Mouse (Mus musculus) adrenal gland, adult 8-10 months (tissue): ENCODE data around the gene Olfr25. TPM values are rescaled to one million over a fixed set of nuclear protein-coding genes. Genes with fewer than 3 reads are reported as not detected.

Experiments used
- DNase-seq: peaks from one replicate; pipeline ENCODE4 v3.0.0; 2022
- total RNA-seq, 4 experiments: library from RNA; stranded (reverse); gene quantifications; 2 replicates each; pipeline ENCODE4 v1.2.4; 2022

Olfr25 gene
- not detected for total RNA-seq

DNA sequence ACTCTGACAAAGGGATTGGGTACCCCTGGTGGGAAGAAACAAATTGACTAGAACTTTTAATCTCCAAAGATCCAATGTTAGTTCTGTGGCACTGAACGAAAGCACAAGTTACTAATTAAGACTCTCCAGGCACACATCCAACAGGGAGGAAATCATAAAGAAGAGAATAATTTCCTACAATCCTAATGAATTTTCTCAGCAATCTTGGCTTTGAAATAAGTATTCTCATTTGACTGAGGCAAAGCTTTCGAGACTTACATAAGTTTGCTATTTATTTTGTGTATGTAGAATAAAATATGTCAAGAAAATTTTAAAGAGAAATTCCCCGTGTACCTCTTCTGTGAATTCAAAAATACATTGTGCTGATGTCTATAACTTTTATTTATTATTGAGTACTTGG lies at the start of gene Olfr25:
TSS of gene Olfr25 (plus strand) at position 301 of the 400 bp plus-strand sequence.
- DNase-seq = no peak

DNA sequence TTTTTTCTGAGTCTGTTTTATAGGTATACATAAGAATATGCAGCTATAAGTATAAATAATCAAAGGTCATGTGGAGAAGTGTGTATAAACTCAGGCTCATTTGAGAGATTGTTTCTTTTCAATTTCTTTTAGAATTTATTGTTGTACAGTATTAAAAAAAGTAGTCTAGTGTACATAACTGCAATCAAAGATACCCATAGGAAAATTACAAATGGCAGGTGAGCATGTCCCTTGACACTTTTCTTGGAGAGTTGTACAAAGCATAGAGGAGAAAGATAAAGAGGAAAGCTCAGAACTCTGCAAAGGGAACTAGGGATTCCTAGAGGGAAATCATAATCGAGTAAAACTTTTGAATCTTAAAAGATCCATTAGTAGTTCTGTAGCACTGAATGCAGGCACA lies 38.1 kb upstream of the Olfr25 start, which contains the start of gene Olfr896-ps1:
TSS of gene Olfr896-ps1 (plus strand) at position 301 of the 400 bp plus-strand sequence.
- no peak for DNase-seq

DNA sequence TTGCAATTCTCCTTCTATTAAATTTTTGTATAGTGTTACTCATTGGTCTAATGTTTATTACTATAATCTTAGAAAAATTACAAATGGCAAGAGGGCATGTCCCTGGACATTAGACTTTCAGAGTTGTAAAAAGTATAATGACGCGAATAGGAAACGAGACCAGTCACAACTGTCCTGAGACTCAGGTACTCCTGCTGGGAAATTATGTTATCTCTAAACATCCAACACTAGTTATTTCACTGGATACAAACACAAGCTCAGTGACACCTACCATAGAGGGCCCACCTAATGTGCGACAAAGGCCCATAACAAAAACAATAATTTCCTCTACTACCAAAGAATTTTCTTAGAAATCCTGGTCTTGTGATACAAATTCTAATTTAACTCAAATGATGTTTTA lies 19.3 kb downstream of the Olfr25 start, which contains the start of gene Olfr898:
TSS of gene Olfr898 (plus strand) at position 301 of the 400 bp plus-strand sequence.
- no peak for DNase-seq

DNA sequence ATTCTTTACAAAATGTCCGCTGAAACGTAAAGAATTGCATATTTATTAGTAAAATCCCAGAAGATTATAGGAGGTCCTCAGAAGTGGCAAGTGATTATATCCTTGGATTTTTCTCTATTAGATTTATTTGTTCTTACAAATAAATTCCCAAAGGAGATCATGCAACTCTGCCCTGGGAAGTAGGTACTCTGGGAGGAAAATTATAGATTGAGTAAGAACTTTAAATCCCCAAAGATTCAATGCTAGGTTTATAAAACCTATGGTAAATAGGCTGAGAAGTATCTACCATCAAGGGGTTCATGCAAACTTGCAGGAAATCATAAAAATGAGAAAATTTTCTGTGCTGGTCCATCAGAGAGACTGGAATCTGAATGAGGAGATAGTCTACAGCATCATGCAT lies 37.7 kb downstream of the Olfr25 start, which contains the start of gene Olfr250:
TSS of gene Olfr250 (plus strand) at position 301 of the 400 bp plus-strand sequence.
- DNase-seq = no peak

DNA sequence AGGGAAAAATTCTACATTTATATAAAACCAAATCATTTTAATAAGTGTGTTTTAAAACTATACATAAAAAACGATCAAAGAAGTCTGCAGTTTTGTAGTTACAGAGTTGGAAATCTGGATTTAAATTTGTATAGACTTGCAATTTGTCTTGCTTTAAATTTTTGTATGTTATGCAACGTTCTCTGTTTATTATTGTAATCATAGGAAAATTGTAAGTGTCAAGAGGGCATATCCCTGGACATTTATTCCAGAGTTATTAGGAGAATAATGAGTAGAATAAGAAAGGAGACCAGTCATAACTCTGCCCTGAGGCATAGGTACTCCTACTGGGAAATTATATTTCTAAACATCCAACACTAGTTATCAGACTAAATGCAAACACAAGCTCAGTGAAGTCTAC lies 47.9 kb downstream of the Olfr25 start, which contains the start of gene Olfr251:
TSS of gene Olfr251 (plus strand) at position 301 of the 400 bp plus-strand sequence.
- DNase-seq = no peak

Other genes with a start within 250 kb of the Olfr25 start
- not detected for gene Olfr887, start 245.0 kb upstream of the Olfr25 start, total RNA-seq
- gene Olfr888, start 220.9 kb upstream of the Olfr25 start, total RNA-seq = not detected
- gene Olfr889, start 213.9 kb upstream of the Olfr25 start, total RNA-seq = under 1 TPM; 0.03 to 0.34 (median 0.17) TPM
- not detected for gene Olfr890, start 186.5 kb upstream of the Olfr25 start, total RNA-seq
- not detected for gene Olfr891, start 148.2 kb upstream of the Olfr25 start, total RNA-seq
- not detected for gene Olfr893, start 120.7 kb upstream of the Olfr25 start, total RNA-seq
- gene Olfr894, start 111.0 kb upstream of the Olfr25 start, total RNA-seq = not detected
- gene Olfr143, start 76.3 kb upstream of the Olfr25 start, total RNA-seq = not detected
- gene Olfr895, start 61.2 kb upstream of the Olfr25 start, total RNA-seq = not detected
- not detected for gene Olfr896-ps1, start 38.0 kb upstream of the Olfr25 start, total RNA-seq
- not detected for gene Olfr898, start 19.4 kb downstream of the Olfr25 start, total RNA-seq
- not detected for gene Olfr250, start 37.8 kb downstream of the Olfr25 start, total RNA-seq
- gene Olfr251, start 48.0 kb downstream of the Olfr25 start, total RNA-seq = not detected
- gene Olfr147, start 72.6 kb downstream of the Olfr25 start, total RNA-seq = not detected
- gene Olfr901, start 100.4 kb downstream of the Olfr25 start, total RNA-seq = not detected
- not detected for gene Olfr902, start 118.6 kb downstream of the Olfr25 start, total RNA-seq
- gene Olfr904, start 134.1 kb downstream of the Olfr25 start, total RNA-seq = not detected
- under 1 TPM in 1 of 4 experiments, not detected in 3; 0.06 TPM for gene Olfr905, start 142.0 kb downstream of the Olfr25 start, total RNA-seq
- not detected for gene Olfr906, start 158.0 kb downstream of the Olfr25 start, total RNA-seq
- not detected for gene Olfr907, start 166.7 kb downstream of the Olfr25 start, total RNA-seq
- gene Olfr911-ps1, start 192.5 kb downstream of the Olfr25 start, total RNA-seq = not detected
- gene Olfr910, start 208.8 kb downstream of the Olfr25 start, total RNA-seq = not detected